Mouse (Mus musculus) megakaryocyte, adult 5-6 weeks (primary cell): ENCODE results near the gene Sik2. TPM values are rescaled to one million over a fixed set of nuclear protein-coding genes. Genes with fewer than 3 reads are reported as not detected.

Source experiments
- ATAC-seq: 2 replicates; pipeline ENCODE4 v1.8.0; 2016; ENCODE audit warnings: mild to moderate bottlenecking, inconsistent platforms; ENCODE audit not compliant: poor library complexity, severe bottlenecking
- total RNA-seq, 2 experiments: library from RNA; stranded (forward) in 1 of 2; stranded (reverse) in 1 of 2; fragments of 153-499, 151-499 nt in 1 of 2; fragments of 221-1000, 200-1000 nt in 1 of 2; gene quantifications; 2 replicates each; pipeline versions ENCODE4 v1.2.3 to v1.2.4; 2015 to 2017

The Sik2 gene
- total RNA-seq, 2 experiments from 2014 or later = 15.6 to 26.8 TPM

GRCm38 (mm10) chr9:50920933-50921895 lies 87.7 kb downstream of the Sik2 start:
- no peak for ATAC-seq

- no peak for ATAC-seq
Measured at GRCm38 (mm10) chr9:50919554-50919953, 89.3 kb downstream of the Sik2 start.

GRCm38 (mm10) chr9:50918131-50918530 lies 90.7 kb downstream of the Sik2 start:
- no peak for ATAC-seq

GRCm38 (mm10) chr9:50911861-50912515 lies 96.9 kb downstream of the Sik2 start:
- no peak for ATAC-seq

- peak; percentile 58; the same call in 1 of the 2 replicates for ATAC-seq
Measured at GRCm38 (mm10) chr9:50905321-50905720, 103.6 kb downstream of the Sik2 start.

- ATAC-seq = no peak
Measured at GRCm38 (mm10) chr9:50904196-50904847, 104.6 kb downstream of the Sik2 start.

- ATAC-seq = peak; percentile 35; the same call in 1 of the 2 replicates
Measured at GRCm38 (mm10) chr9:50900026-50900920, 108.6 kb downstream of the Sik2 start.

GRCm38 (mm10) chr9:50893665-50894064 lies 115.2 kb downstream of the Sik2 start:
- no peak for ATAC-seq

- ATAC-seq = no peak
Measured at GRCm38 (mm10) chr9:50890494-50891090, 118.3 kb downstream of the Sik2 start.

GRCm38 (mm10) chr9:50889964-50890363 lies 118.9 kb downstream of the Sik2 start:
- no peak for ATAC-seq

GRCm38 (mm10) chr9:50889211-50889610 lies 119.7 kb downstream of the Sik2 start:
- no peak for ATAC-seq

GRCm38 (mm10) chr9:50887351-50887750 lies 121.5 kb downstream of the Sik2 start:
- ATAC-seq = no peak

GRCm38 (mm10) chr9:50886870-50887269 lies 122.0 kb downstream of the Sik2 start:
- no peak for ATAC-seq

GRCm38 (mm10) chr9:50885600-50885987 lies 123.3 kb downstream of the Sik2 start:
- no peak for ATAC-seq

- no peak for ATAC-seq
Measured at GRCm38 (mm10) chr9:50884741-50885599, 123.9 kb downstream of the Sik2 start.

GRCm38 (mm10) chr9:50884093-50884492 lies 124.8 kb downstream of the Sik2 start:
- ATAC-seq = no peak

GRCm38 (mm10) chr9:50882183-50882582 lies 126.7 kb downstream of the Sik2 start:
- ATAC-seq = no peak

GRCm38 (mm10) chr9:50877431-50877830 lies 131.4 kb downstream of the Sik2 start:
- ATAC-seq = no peak

GRCm38 (mm10) chr9:50876287-50876686 lies 132.6 kb downstream of the Sik2 start:
- ATAC-seq = no peak
